Mouse (Mus musculus) liver, embryonic 14.5 days (tissue): ENCODE measurements around the gene Hspb6. TPM values are rescaled to one million over a fixed set of nuclear protein-coding genes. Genes with fewer than 3 reads are reported as not detected.

Experiments used
- ATAC-seq: fragments of 200-750 bp; cut with Nextera tagmentation; 2 replicates; pipeline ENCODE4 v1.8.0; 2017; ENCODE audit warnings: moderate number of reproducible peaks, mild to moderate bottlenecking, moderate library complexity; ENCODE audit not compliant: insufficient read depth
- DNase-seq, 3 experiments: peaks; one replicate each; pipeline ENCODE4 v3.0.0-alpha.2; 2012 to 2013; ENCODE audit warnings: low read depth in 3 of 3, low spot score in 3 of 3
- H3K27ac ChIP-seq: fragments of 300-500 bp; sonication (generic); 2 replicates; pipeline ENCODE4 v1.5.1; 2014; ENCODE audit warnings: moderate library complexity, mild to moderate bottlenecking, control low read depth, inconsistent platforms
- H3K27me3 ChIP-seq: fragments of 300-500 bp; sonication (generic); 2 replicates; pipeline ENCODE4 v1.6.1; 2014; ENCODE audit warnings: mild to moderate bottlenecking, low read length, moderate library complexity; ENCODE audit not compliant: control insufficient read depth, insufficient read depth
- H3K36me3 ChIP-seq: fragments of 300-500 bp; sonication (generic); replicated peaks from 2 replicates; pipeline ENCODE4 v1.6.1; 2014; ENCODE audit warnings: low read depth; ENCODE audit not compliant: control insufficient read depth, insufficient read depth
- H3K4me1 ChIP-seq, 2 experiments: fragments of 200-500 bp in 1 of 2; fragments of 300-500 bp in 1 of 2; sonication (generic) in 1 of 2; replicated peaks; 2 replicates each; pipeline ENCODE4 v1.6.1; 2012 to 2014; ENCODE audit warnings: antibody characterized with exemption in 1 of 2, inconsistent platforms in 1 of 2, low read length in 1 of 2; ENCODE audit not compliant: control insufficient read depth in 2 of 2, insufficient read depth in 2 of 2
- H3K4me2 ChIP-seq: fragments of 300-500 bp; sonication (generic); 2 replicates; pipeline ENCODE4 v1.6.1; 2014; ENCODE audit warnings: low read depth, mild to moderate bottlenecking, control low read depth, moderate library complexity
- H3K4me3 ChIP-seq, 2 experiments: fragments of 200-500 bp in 1 of 2; fragments of 300-500 bp in 1 of 2; sonication (generic) in 1 of 2; 2 replicates each; pipeline ENCODE4 v1.5.1; 2012 to 2014; ENCODE audit warnings: low read depth in 2 of 2, low read length in 2 of 2, mild to moderate bottlenecking in 2 of 2, control low read depth in 1 of 2, inconsistent platforms in 1 of 2, moderate library complexity in 1 of 2; ENCODE audit not compliant: insufficient read depth in 1 of 2
- H3K9ac ChIP-seq: fragments of 300-500 bp; sonication (generic); replicated peaks from 2 replicates; pipeline ENCODE4 v1.6.1; 2014; ENCODE audit warnings: mild to moderate bottlenecking, control low read depth, moderate library complexity
- H3K9me3 ChIP-seq: fragments of 300-500 bp; sonication (generic); 2 replicates; pipeline ENCODE4 v1.6.1; 2016; ENCODE audit warnings: low read length, mixed read lengths; ENCODE audit not compliant: control insufficient read depth
- CTCF ChIP-seq: IDR thresholded peaks from 2 replicates; pipeline ENCODE4 v1.5.1; 2016; ENCODE audit warnings: antibody characterized with exemption, low read depth, control low read depth
- EP300 ChIP-seq: IDR thresholded peaks from 2 replicates; pipeline ENCODE4 v1.6.1; 2016; ENCODE audit warnings: antibody characterized with exemption, low read depth
- WGBS: fragments of 180-500 bp; shearing (Covaris S2); extraction: QIAGEN DNeasy Blood & Tissue Kit; methylation state at CpG from one replicate; pipeline ENCODE4 v1.1.7; 2014; ENCODE audit not compliant: insufficient replicate concordance; 5-methylcytosine and 5-hydroxymethylcytosine counted together
- polyA plus RNA-seq, 2 experiments: library from polyadenylated mRNA; depleted of rRNA in 1 of 2; stranded (reverse) in 1 of 2; unstranded in 1 of 2; fragments of >200 nt; fragmentation: Nextera tagmentation in 1 of 2; extraction: Ambion mirVana in 1 of 2; gene quantifications; 2 replicates each; pipeline versions ENCODE4 v1.2.1 to v1.2.3; 2012 to 2014

The Hspb6 gene
- polyA plus RNA-seq, 2 experiments, result 3.6 to 4.2 TPM

- H3K27ac ChIP-seq, result no peak overlapping the region
- TF ChIP-seq EP300, result no peak
- TF ChIP-seq CTCF, result no peak
- no peak overlapping the region for H3K9ac ChIP-seq
- WGBS, result 61% methylated on average over 17 of the region's 17 CpGs
- H3K4me2 ChIP-seq, result no peak overlapping the region
- no peak overlapping the region for H3K4me3 ChIP-seq
- no peak for DNase-seq
- H3K4me1 ChIP-seq, result no peaks in the 10 kb centered on the region
- H3K36me3 ChIP-seq, result peaks cover 7% of the 10 kb centered on the region
- no peaks in the 10 kb centered on the region for H3K27me3 ChIP-seq
- no peak for ATAC-seq
- no peaks in the 10 kb centered on the region for H3K9me3 ChIP-seq
Measured at GRCm38 (mm10) chr7:30526399-30526798, 25.6 kb upstream of the Hspb6 start.

GRCm38 (mm10) chr7:30526981-30527380 is 25.0 kb upstream of the Hspb6 start:
- H3K27ac ChIP-seq, result no peak overlapping the region
- no peak overlapping the region for H3K9ac ChIP-seq
- 74% methylated on average over 14 of the region's 14 CpGs for WGBS
- no peak overlapping the region for H3K4me3 ChIP-seq
- TF ChIP-seq CTCF (no peak), EP300 (no peak)
- no peaks in the 10 kb centered on the region for H3K27me3 ChIP-seq
- H3K36me3 ChIP-seq, result peaks cover 7% of the 10 kb centered on the region
- ATAC-seq (no peak), DNase-seq (no peak)
- H3K9me3 ChIP-seq, result no peaks in the 10 kb centered on the region
- H3K4me1 ChIP-seq, result no peaks in the 10 kb centered on the region
- H3K4me2 ChIP-seq, result no peak overlapping the region

GRCm38 (mm10) chr7:30531291-30531815 is 20.6 kb upstream of the Hspb6 start:
- H3K9ac ChIP-seq, result no peak overlapping the region

GRCm38 (mm10) chr7:30532931-30533330 is 19.0 kb upstream of the Hspb6 start:
- Histone ChIP-seq H3K9me3 (no peaks in the 10 kb centered on the region), H3K4me2 (no peak overlapping the region), H3K27ac (no peak overlapping the region), H3K9ac (no peak overlapping the region), H3K36me3 (peaks cover 7% of the 10 kb centered on the region), H3K27me3 (no peaks in the 10 kb centered on the region), H3K4me3 (no peak overlapping the region), H3K4me1 (peaks cover 6 to 11% of the 10 kb centered on the region in 2 experiments)
- TF ChIP-seq CTCF (no peak), EP300 (no peak)
- WGBS, result 67% methylated on average over 8 of the region's 8 CpGs
- ATAC-seq (no peak), DNase-seq (no peak)

More at GRCm38 (mm10) chr7:30531291-30531815, 20.6 kb upstream of the Hspb6 start:
- Histone ChIP-seq H3K9me3 (no peaks in the 10 kb centered on the region), H3K27ac (no peak overlapping the region), H3K4me2 (no peak overlapping the region), H3K36me3 (peaks cover 7% of the 10 kb centered on the region), H3K27me3 (no peaks in the 10 kb centered on the region), H3K4me3 (no peak overlapping the region), H3K4me1 (peaks cover 6 to 11% of the 10 kb centered on the region in 2 experiments)
- DNase-seq (no peak), ATAC-seq (no peak)
- WGBS, result 71% methylated on average over 9 of the region's 9 CpGs
- no peak for TF ChIP-seq EP300
- no peak for TF ChIP-seq CTCF

- peak overlapping the region; percentile 68 to 74 for H3K4me3 ChIP-seq
- peaks cover 5% of the 10 kb centered on the region for H3K36me3 ChIP-seq
- peak overlapping the region; percentile 80 for H3K4me2 ChIP-seq
- peak overlapping the region; percentile 62 for H3K9ac ChIP-seq
- H3K27ac ChIP-seq, result no peak overlapping the region
- H3K9me3 ChIP-seq, result no peaks in the 10 kb centered on the region
- 17% methylated on average over 25 of the region's 26 CpGs for WGBS
- TF ChIP-seq CTCF, result no peak
- TF ChIP-seq EP300, result no peak
- no peaks in the 10 kb centered on the region for H3K27me3 ChIP-seq
- DNase-seq (no peak), ATAC-seq (no peak)
- peaks cover 6 to 11% of the 10 kb centered on the region in 2 experiments for H3K4me1 ChIP-seq
Measured at GRCm38 (mm10) chr7:30533941-30534632, 17.9 kb upstream of the Hspb6 start.
